Mouse (Mus musculus) heart, adult 18-20 months (tissue): ENCODE results near the gene 4933407L21Rik. TPM values are rescaled to one million over a fixed set of nuclear protein-coding genes. Genes with fewer than 3 reads are reported as not detected.

ENCODE experiments used
- DNase-seq, 2 experiments: peaks; one replicate each; pipeline ENCODE4 v3.0.0; 2021 to 2022; ENCODE audit warnings: mixed read lengths in 1 of 2
- total RNA-seq, 2 experiments: library from RNA; stranded (reverse); gene quantifications; 2 replicates each; pipeline ENCODE4 v1.2.3; 2021

The 4933407L21Rik gene
- total RNA-seq, 2 experiments from 2014 or later: not detected

DNA sequence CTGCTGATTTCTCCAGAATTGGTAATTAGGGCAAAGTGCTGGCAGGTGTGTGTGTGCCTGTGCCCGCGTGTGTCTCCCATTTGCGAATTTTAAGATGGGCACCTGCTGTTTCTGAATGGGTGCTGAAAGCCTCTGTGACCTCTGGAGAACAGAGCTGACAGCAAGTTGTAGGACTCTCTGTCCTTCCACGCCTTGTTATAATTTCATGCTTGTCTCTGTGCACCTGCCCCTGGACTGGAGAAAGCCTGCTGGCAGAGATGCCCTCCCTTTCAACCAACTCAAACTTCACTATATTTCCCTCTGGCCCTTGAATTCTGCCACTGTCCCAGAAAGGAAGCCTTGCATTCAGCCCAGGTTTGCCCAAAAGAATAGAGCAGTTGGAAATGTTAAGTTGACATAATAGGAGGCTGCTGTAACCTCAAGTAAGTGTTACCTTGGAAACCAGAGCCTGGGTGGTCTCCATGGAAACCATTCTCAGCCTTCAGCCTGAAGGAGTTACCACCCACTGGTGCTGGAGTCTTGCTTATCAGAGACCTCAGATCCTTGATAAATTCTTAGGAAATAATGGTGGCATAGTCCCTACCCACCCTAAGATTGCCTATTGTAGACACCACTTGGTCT lies 11.3 kb upstream of the 4933407L21Rik start:
- DNase-seq: no peak

GRCm38 (mm10) chr1:85919621-85920020 lies 8.7 kb upstream of the 4933407L21Rik start:
- no peak for DNase-seq

- DNase-seq: no peak
These were observed 6.6 kb upstream of the 4933407L21Rik start for GRCm38 (mm10) chr1:85921725-85922124.

- DNase-seq: no peak
These were observed 6.0 kb upstream of the 4933407L21Rik start for GRCm38 (mm10) chr1:85922127-85922864.

DNA sequence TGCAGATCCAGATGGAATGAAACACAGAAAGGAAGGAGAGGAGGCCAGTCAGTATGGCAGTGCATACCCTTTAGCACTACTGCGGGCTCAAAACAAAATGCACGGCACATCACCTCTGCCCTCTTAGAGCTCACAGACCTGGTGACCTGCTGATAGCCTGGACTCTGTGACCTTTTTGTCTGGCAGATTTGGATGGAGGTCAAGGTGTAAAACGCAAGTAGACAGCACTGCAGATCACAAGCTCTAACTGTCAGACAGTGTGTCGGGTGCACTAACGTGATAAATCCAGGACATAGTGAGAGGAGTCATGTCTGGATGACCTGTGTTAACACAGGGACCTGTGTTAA lies 5.4 kb upstream of the 4933407L21Rik start:
- DNase-seq: no peak

GRCm38 (mm10) chr1:85925183-85925582 lies 3.1 kb upstream of the 4933407L21Rik start:
- DNase-seq: no peak

GRCm38 (mm10) chr1:85928688-85929065 lies 394 bp downstream of the 4933407L21Rik start:
- DNase-seq: no peak

DNA sequence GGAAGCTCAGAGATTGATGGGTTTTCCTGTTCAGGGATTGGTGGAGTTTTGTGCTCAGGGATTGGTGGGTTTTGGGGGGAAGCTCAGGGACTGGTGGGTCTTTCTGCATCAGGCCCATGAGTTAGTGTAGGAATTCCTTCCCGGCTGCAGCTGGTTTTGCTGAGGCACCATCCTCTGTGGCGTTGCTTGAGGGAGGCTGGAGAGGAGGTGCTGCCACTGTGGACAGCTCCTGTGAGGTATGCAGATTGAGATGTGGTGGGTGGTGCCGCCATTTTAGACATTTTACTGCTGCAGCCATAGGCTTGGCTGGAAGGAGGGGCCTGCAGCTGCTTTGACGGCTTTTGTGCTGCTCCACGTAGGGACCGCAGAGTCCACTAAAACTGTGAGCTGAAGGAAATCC lies 1.1 kb downstream of the 4933407L21Rik start:
- DNase-seq: no peak

DNA sequence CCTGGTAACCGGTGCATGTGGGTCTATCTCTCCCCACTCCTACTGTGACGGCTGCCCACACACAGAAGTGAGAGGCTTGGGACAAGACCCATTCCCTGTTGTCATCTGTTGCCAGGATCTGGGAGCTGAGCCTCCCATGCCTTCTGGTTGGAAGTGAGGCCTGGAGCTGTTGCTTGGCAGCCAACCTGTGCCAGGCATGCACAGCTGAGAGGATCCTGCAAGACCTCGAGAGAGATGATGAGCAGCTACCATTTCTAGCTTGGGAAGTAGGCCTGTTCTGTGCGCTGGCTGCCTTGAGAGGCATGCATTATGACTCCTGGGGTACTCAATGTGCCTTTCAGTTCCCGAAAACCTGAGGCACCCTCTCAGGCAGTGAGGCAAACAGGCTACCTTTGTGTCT lies 2.9 kb downstream of the 4933407L21Rik start:
- DNase-seq: no peak

DNA sequence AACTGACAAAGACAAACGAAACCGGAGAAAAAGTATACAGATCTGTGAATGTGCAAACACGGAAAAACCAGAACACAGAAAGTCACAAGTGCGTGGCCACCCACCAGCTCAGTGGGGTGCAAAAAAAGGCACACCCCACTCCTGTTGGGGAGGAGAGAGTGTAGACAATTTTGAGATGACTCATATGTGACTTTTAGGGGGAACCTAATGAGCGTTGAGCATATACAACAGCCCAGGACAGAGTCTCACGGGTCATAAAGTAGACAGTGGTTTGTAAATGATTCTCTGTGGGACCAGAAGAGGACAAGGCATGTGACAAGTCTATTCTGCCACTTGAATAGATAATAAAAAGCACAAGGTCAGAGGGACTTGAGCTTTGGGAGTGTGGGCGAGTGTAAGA lies 4.9 kb downstream of the 4933407L21Rik start:
- no peak for DNase-seq

DNA sequence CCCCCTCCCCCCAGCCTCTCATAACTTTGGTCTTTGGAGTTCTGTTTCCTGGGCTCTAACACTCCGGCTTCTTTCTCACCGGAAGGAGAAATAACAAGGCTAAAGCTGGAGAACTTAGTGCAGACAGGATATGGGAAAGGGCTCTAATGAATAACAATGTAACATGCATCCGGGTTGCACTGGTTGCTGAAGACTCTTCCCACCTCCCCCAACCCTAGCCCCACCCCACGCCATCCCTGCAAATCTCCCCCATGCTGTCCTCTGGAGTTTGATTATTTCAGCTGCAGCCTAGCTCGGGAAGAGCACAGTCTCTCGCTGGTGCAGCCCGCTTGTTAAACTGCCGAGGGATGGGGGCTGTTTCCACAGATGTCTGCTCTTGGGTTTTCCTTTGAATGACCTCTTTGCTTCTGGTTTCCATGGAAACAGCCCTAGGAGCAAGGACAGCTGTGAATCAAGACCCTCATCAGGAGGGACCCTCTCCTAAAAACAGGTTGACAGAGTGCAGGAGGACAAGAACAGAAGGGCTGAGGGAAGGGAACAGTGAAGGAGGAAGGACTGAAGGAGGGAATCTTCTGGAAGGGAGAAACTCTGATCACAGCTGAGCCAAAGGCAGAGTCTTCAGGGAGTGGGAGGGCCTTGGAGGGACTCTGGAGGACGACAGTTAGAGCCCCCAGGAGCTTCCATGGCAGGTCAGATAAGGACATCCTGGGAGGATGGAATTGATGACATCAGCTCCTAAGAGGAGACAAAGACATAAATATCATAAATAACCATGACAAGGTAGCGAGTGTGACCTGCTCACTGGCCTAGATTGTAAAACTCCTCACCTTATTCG lies 5.6 kb downstream of the 4933407L21Rik start:
- DNase-seq: no peak

DNA sequence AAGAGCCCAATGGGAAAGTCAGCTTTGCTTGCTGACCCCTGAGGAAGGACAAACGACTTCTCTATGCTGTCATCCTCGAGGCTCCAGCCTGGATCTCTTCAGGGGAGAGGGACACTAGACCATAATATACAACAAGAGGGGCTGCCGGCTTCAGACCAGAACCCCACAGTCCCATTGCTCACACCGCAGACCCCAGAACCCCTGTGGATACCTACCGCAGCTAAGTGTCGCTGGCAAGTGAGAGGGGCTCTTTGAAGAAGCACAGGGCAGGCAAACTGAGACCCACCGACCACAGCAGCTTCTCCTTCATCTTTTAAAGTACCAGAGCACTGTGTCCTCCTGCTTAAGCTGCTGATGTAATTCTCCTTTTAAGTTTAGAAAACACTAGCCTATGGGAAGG lies 6.3 kb downstream of the 4933407L21Rik start:
- no peak for DNase-seq

DNA sequence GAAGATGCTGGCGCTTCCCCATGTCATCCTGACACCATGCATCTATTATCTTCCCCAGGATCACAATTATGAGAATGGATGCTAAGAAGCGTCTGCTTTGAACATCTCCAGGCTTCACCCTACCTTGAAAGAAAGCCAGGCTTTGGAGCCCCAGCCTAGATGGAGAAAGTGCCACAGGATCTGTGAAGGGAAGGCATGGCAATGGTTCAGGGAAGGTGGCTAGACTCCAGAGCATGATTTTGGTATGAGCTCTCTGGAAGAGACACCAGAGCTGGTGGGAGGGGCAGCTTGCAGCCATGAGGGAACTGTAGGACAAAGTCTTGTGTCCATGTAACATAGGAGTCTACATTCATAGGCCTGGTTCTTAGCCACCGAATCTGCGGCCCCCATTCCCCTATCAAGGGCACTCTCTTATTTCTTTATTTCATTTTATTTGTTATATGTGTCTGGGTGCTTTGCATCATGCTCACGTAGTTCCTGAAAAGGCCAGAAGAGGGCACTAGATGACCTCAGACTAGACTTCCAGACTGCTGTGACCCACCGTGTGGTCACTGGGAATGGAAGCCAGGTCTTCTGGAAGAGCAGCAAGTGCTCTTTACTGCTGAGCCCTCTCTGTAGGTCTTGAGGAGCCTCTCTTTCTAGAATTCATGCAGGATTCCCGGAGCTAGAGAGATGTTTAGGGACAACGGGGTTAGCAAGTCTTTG lies 7.0 kb downstream of the 4933407L21Rik start:
- peak; percentile 41 to 80 for DNase-seq

DNA sequence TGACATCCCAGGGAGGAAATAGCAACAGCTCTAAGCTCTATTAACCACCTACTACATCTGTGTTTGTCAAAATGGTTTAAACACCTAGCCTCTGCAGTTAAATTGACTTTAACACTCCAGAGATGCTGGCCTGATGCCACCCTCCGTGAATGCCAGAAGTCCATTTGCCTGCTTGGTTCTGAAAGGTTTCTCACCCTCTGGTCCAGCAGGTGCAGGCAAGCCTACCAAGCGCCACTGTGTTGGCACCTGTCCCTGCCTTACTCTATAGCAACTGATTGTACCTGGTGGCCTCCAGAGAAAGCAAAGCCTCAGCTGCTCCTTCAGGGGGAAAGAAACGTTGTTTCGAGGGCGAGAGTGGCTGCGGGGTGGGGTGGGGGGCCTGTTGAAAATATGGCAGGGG lies 8.0 kb downstream of the 4933407L21Rik start:
- DNase-seq: no peak

GRCm38 (mm10) chr1:85937323-85937722 lies 9.0 kb downstream of the 4933407L21Rik start:
- DNase-seq: no peak

DNA sequence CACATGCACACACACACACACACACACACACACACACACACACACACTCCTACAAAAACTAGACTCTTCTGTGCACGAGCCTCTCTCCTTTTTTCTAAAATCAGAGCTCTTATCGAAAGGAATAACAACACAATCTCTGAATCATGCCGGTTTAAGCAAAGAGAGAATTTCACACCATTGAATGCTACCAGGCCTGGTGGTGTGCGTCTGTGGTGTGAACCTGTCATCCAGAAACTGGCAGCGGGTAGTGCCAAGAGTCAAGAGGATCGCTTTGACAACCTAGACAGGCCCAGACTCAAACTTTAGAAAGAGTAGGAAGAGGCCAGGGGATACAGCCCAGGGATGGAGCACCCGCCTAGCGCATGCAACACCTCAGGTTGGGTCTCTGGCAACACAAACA lies 14.0 kb downstream of the 4933407L21Rik start:
- no peak for DNase-seq

GRCm38 (mm10) chr1:85949085-85949684 lies 20.9 kb downstream of the 4933407L21Rik start:
- no peak for DNase-seq

DNA sequence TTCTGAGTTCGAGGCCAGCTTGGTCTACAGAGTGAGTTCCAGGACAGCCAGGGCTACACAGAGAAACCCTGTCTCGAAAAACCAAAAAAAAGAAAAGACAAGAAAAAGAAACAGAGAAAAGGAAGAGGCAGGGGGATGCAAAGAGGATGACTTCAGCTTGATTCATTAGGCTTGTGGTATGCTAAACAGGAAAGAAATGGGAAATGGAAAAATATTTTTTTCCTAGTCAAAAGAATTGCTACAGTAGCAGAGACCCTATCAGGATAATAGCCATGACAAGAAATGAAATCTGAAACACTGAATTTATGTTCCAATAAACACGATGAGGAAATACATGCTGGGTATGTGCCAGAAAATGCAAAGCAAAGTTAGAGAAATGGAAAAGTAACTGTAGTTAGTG lies 26.9 kb downstream of the 4933407L21Rik start:
- DNase-seq: no peak

DNA sequence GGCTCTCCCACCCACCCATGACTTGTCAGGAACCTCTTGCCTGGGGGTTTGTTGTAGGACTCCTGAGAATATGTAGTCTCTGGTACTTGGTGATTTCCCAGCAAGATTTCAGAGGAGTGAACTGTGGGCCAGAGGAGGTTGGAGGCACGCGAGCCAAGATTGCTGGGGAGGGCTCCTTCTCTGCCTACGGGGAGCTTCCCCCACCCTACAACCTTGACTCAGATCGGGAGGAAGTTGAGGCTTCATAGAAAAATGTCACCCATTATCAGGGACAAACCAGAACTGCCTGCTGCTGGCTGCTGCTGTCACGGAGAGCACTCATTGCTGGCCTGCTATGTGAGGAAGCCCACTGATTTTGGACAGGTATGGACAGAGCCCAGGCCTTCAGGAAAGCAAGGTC lies 29.0 kb downstream of the 4933407L21Rik start:
- DNase-seq: no peak

GRCm38 (mm10) chr1:85957942-85958619 lies 29.8 kb downstream of the 4933407L21Rik start:
- no peak for DNase-seq

DNA sequence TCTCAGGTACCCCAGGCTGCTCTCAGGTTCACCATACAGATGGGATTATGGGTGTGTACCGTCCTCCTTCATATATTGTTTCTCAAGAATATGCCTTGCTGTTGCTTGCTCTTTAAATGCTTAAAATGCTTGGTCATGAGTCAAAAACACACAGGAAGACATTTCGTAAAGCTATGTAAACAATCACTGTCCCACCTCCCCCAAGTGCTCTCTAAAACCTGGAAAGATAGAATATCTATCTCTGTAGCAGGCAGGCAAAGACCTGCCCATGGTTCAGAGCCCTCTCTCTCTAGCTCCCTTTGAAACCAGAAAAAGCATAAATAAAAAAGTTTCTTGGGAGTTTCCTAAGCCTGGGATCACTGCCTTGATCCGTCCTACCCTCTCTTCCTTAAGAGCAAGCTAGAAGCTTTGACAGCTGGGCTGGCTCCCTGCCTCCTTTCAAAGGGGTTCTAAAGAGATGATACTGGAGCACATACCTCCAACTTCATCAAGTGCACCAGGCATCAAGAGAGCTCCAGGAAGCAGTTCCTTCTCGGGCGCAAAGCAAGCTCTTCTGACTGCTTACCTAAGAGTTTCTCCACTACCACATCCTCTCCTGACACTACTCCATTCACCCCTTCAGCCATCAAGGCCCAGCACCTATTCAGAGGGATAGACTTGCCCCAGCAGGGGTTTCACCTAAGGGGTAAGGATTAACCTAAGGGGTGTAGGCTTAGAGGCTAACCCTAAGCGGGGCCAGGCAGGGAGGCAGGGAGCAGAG lies 31.0 kb downstream of the 4933407L21Rik start:
- DNase-seq: no peak
